8 mouse cellular contexts compared by ENCODE assay signal in genomic region chr8:123949686-123949986, GRCm38 (mm10). TPM values are rescaled to one million over a fixed set of nuclear protein-coding genes. Genes with fewer than 3 reads are reported as not detected.
DNase-seq lines count a peak whose midpoint lies in the region; ATAC-seq and TF ChIP-seq lines count a peak whose summit lies in the region.
"Had no signal": no experiment of that assay in that cellular context is flagged by ENCODE, and none has a peak within 500 bp of the region (broad histone marks: within the 10 kb centered on the region; RNA-seq: fewer than 3 reads in every experiment).

No protein-coding gene starts in this region.

- no peak for DNase-seq in neural tube, embryonic 11.5 days (ENCODE audit: low spot score)
- DNase-seq in neural tube, embryonic 10.5 days (ENCODE audit: extremely low spot score, low spot score) = no peak
- DNase-seq in limb, embryonic 14.5 days (ENCODE audit: low spot score) = no peak
- DNase-seq in spleen, postnatal 10 days (ENCODE audit: low spot score in 2 of 2) = no peak
- DNase-seq in adrenal gland, adult 18-20 months (ENCODE audit: low spot score in 2 of 2) = no peak

- peaks cover 8% of the 10 kb centered on the region for H3K4me1 ChIP-seq in neural tube, embryonic 11.5 days (ENCODE audit: control insufficient read depth, insufficient read depth, low read length)
- peaks cover 6% of the 10 kb centered on the region for H3K4me1 ChIP-seq in limb, embryonic 14.5 days (ENCODE audit: control insufficient read depth, insufficient read depth, low read length)
- H3K4me1 ChIP-seq in stomach, embryonic 16.5 days (ENCODE audit: control insufficient read depth, insufficient read depth, low read length) = peaks cover 6% of the 10 kb centered on the region

- peak overlapping the region; percentile 99 for H3K4me3 ChIP-seq in neural tube, embryonic 11.5 days (ENCODE audit: low read depth, low read length)
- H3K4me3 ChIP-seq in limb, embryonic 14.5 days (replicated peaks; ENCODE audit: low read length) = peak overlapping the region; percentile 94
- peak overlapping the region; percentile 100 for H3K4me3 ChIP-seq in stomach, embryonic 16.5 days (replicated peaks; ENCODE audit: low read length)

- no peaks in the 10 kb centered on the region for H3K9me3 ChIP-seq in neural tube, embryonic 11.5 days (ENCODE audit: control insufficient read depth, low read length)
- H3K9me3 ChIP-seq in limb, embryonic 14.5 days (ENCODE audit: control insufficient read depth, low read length) = no peaks in the 10 kb centered on the region
- no peaks in the 10 kb centered on the region for H3K9me3 ChIP-seq in stomach, embryonic 16.5 days (replicated peaks; ENCODE audit: control insufficient read depth, low read length)

- H3K4me2 ChIP-seq in neural tube, embryonic 11.5 days (ENCODE audit: low read depth) = peak overlapping the region; percentile 88
- H3K4me2 ChIP-seq in limb, embryonic 14.5 days (replicated peaks; ENCODE audit: low read depth, low read length, severe bottlenecking) = peak overlapping the region; percentile 87
- peak overlapping the region; percentile 87 for H3K4me2 ChIP-seq in stomach, embryonic 16.5 days (ENCODE audit: low read depth, low read length)

- no peak for ATAC-seq in neural tube, embryonic 11.5 days (ENCODE audit: insufficient read depth, low FRiP score, low TSS enrichment)
- peak; percentile 44 for ATAC-seq in erythroid progenitor cell, adult 5-6 weeks (replicated peaks; ENCODE audit: low FRiP score, poor library complexity, severe bottlenecking)
- peak; percentile 22 for ATAC-seq in limb, embryonic 14.5 days (ENCODE audit: low FRiP score, low read depth)
- ATAC-seq in stomach, embryonic 16.5 days (ENCODE audit: insufficient read depth, low FRiP score) = peak; percentile 44

- peaks cover 3% of the 10 kb centered on the region; the same call in 1 of the 2 replicates for H3K36me3 ChIP-seq in neural tube, embryonic 11.5 days (ENCODE audit: control insufficient read depth, insufficient read depth, low read length)
- H3K36me3 ChIP-seq in limb, embryonic 14.5 days (ENCODE audit: control insufficient read depth, insufficient read depth, low read length) = peaks cover 33% of the 10 kb centered on the region
- H3K36me3 ChIP-seq in stomach, embryonic 16.5 days (ENCODE audit: control insufficient read depth, insufficient read depth, low read length) = no peaks in the 10 kb centered on the region

- peak overlapping the region; percentile 77 for H3K9ac ChIP-seq in neural tube, embryonic 11.5 days (ENCODE audit: low read length)
- peak overlapping the region; percentile 76 for H3K9ac ChIP-seq in limb, embryonic 14.5 days (ENCODE audit: low read depth, low read length, severe bottlenecking)
- H3K9ac ChIP-seq in stomach, embryonic 16.5 days (ENCODE audit: low read length) = peak overlapping the region; percentile 93

- 5% methylated on average over 10 of the region's 10 CpGs for WGBS in neural tube, embryonic 11.5 days
- 9% methylated on average over 10 of the region's 10 CpGs for WGBS in limb, embryonic 14.5 days
- WGBS in stomach, embryonic 16.5 days = under 1% methylated on average over 10 of the region's 10 CpGs

- 0 out of 2 replicates have a peak overlapping the region, but pooled peaks have one; percentile 45 for H3K27ac ChIP-seq in neural tube, embryonic 11.5 days (ENCODE audit: low read depth, low read length)
- peak overlapping the region; percentile 81 for H3K27ac ChIP-seq in limb, embryonic 14.5 days (replicated peaks; ENCODE audit: low read depth, low read length)
- H3K27ac ChIP-seq in stomach, embryonic 16.5 days (ENCODE audit: low read length) = peak overlapping the region; percentile 94

- no peaks in the 10 kb centered on the region for H3K27me3 ChIP-seq in neural tube, embryonic 11.5 days (ENCODE audit: control insufficient read depth, insufficient read depth, low read length)
- H3K27me3 ChIP-seq in limb, embryonic 14.5 days (ENCODE audit: control insufficient read depth, insufficient read depth, low read length) = no peaks in the 10 kb centered on the region
- no peaks in the 10 kb centered on the region for H3K27me3 ChIP-seq in stomach, embryonic 16.5 days (ENCODE audit: control insufficient read depth, insufficient read depth, low read length)

- no peak for TF ChIP-seq POLR2A in limb, embryonic 14.5 days (IDR thresholded peaks at IDR 0.05; ENCODE audit: borderline replicate concordance, extremely low read depth, insufficient read depth, insufficient read length)

RNA-seq across cellular contexts. Expression of gene Nup133, which starts 0.6 kb away (rescaled TPM):
- 49.8 and 52.3 TPM in 2 replicates for polyA plus RNA-seq in neural tube, embryonic 11.5 days (2014; fragmentation: Nextera tagmentation; extraction: Ambion mirVana)
- 32.1 and 35.2 TPM in 2 replicates for total RNA-seq in erythroid progenitor cell, adult 5-6 weeks (2015; ENCODE audit: low replicate concordance)
- 46.0 and 49.7 TPM in 2 replicates for total RNA-seq in erythroid progenitor cell, adult 5-6 weeks (2017; ENCODE audit: low replicate concordance)
- 27.0 and 27.1 TPM in 2 replicates for polyA plus RNA-seq in limb, embryonic 14.5 days (2012; rRNA removed)
- 32.2 TPM in 2 replicates for polyA plus RNA-seq in limb, embryonic 14.5 days (2014; fragmentation: Nextera tagmentation; extraction: Ambion mirVana)
- polyA plus RNA-seq in stomach, embryonic 16.5 days (2015; fragmentation: Nextera tagmentation; extraction: Ambion mirVana) = 28.3 and 29.7 TPM in 2 replicates
- total RNA-seq in adrenal gland, adult 18-20 months (2021) = 10 to 100 TPM; 13.9 to 17.1 TPM

RNA-seq across cellular contexts. Expression of gene Abcb10, which starts 33.3 kb away (rescaled TPM):
- polyA plus RNA-seq in neural tube, embryonic 11.5 days (2014; fragmentation: Nextera tagmentation; extraction: Ambion mirVana) = 20.1 and 21.7 TPM in 2 replicates
- 465 and 471 TPM in 2 replicates for total RNA-seq in erythroid progenitor cell, adult 5-6 weeks (2015; ENCODE audit: low replicate concordance)
- total RNA-seq in erythroid progenitor cell, adult 5-6 weeks (2017; ENCODE audit: low replicate concordance) = 483 and 625 TPM in 2 replicates
- polyA plus RNA-seq in limb, embryonic 14.5 days (2012; rRNA removed) = 14.0 and 15.4 TPM in 2 replicates
- polyA plus RNA-seq in limb, embryonic 14.5 days (2014; fragmentation: Nextera tagmentation; extraction: Ambion mirVana) = 19.2 and 20.9 TPM in 2 replicates
- polyA plus RNA-seq in stomach, embryonic 16.5 days (2015; fragmentation: Nextera tagmentation; extraction: Ambion mirVana) = 25.0 and 26.0 TPM in 2 replicates
- total RNA-seq in adrenal gland, adult 18-20 months (2021) = 10 to 100 TPM; 12.8 to 16.8 TPM

RNA-seq across cellular contexts. Expression of gene Acta1, which starts 55.1 kb away (rescaled TPM):
- 90.2 and 95.2 TPM in 2 replicates for polyA plus RNA-seq in neural tube, embryonic 11.5 days (2014; fragmentation: Nextera tagmentation; extraction: Ambion mirVana)
- total RNA-seq in erythroid progenitor cell, adult 5-6 weeks (2015; ENCODE audit: low replicate concordance) = not detected in 2 replicates
- total RNA-seq in erythroid progenitor cell, adult 5-6 weeks (2017; ENCODE audit: low replicate concordance) = 0.39 and 4.5 TPM in 2 replicates
- polyA plus RNA-seq in limb, embryonic 14.5 days (2012; rRNA removed) = 829 and 847 TPM in 2 replicates
- 625 and 1,005 TPM in 2 replicates for polyA plus RNA-seq in limb, embryonic 14.5 days (2014; fragmentation: Nextera tagmentation; extraction: Ambion mirVana)
- polyA plus RNA-seq in stomach, embryonic 16.5 days (2015; fragmentation: Nextera tagmentation; extraction: Ambion mirVana) = 120 and 1,117 TPM in 2 replicates
- 10 to 100 TPM in 1 of 2 experiments, under 1 TPM in 1; 0.27 to 30.4 TPM for total RNA-seq in adrenal gland, adult 18-20 months (2021)
- total RNA-seq: common myeloid progenitor, adult 5-6 weeks had no signal
